Mouse (Mus musculus) neural tube, embryonic 13.5 days (tissue): ENCODE measurements around the gene Pdlim7. TPM values are rescaled to one million over a fixed set of nuclear protein-coding genes. Genes with fewer than 3 reads are reported as not detected.

Experiments
- ATAC-seq: fragments of 200-750 bp; cut with Nextera tagmentation; 2 replicates; pipeline ENCODE4 v1.8.0; 2017; ENCODE audit warnings: low read depth, mild to moderate bottlenecking, moderate TSS enrichment, moderate library complexity
- H3K27ac ChIP-seq: fragments of 300-500 bp; sonication (generic); replicated peaks from 2 replicates; pipeline ENCODE4 v1.5.1; 2015; ENCODE audit warnings: moderate library complexity, mild to moderate bottlenecking, inconsistent platforms
- H3K27me3 ChIP-seq: fragments of 300-500 bp; sonication (generic); 2 replicates; pipeline ENCODE4 v1.6.1; 2015; ENCODE audit warnings: mild to moderate bottlenecking, inconsistent platforms
- H3K36me3 ChIP-seq: fragments of 300-500 bp; sonication (generic); 2 replicates; pipeline ENCODE4 v1.6.1; 2015; ENCODE audit warnings: mild to moderate bottlenecking, inconsistent platforms
- H3K4me1 ChIP-seq: fragments of 300-500 bp; sonication (generic); replicated peaks from 2 replicates; pipeline ENCODE4 v1.6.1; 2015; ENCODE audit warnings: inconsistent platforms
- H3K4me2 ChIP-seq: fragments of 300-500 bp; sonication (generic); 2 replicates; pipeline ENCODE4 v1.6.1; 2015; ENCODE audit warnings: inconsistent platforms, mild to moderate bottlenecking, moderate library complexity
- H3K4me3 ChIP-seq: fragments of 300-500 bp; sonication (generic); 2 replicates; pipeline ENCODE4 v1.5.1; 2015; ENCODE audit warnings: mild to moderate bottlenecking, inconsistent platforms
- H3K9ac ChIP-seq: fragments of 300-500 bp; sonication (generic); 2 replicates; pipeline ENCODE4 v1.6.1; 2015; ENCODE audit warnings: moderate library complexity, mild to moderate bottlenecking, inconsistent platforms
- H3K9me3 ChIP-seq: fragments of 300-500 bp; sonication (generic); 2 replicates; pipeline ENCODE4 v1.6.1; 2016; ENCODE audit warnings: inconsistent platforms
- WGBS: fragments of 180-500 bp; shearing (Covaris S2); methylation state at CpG from one replicate; pipeline ENCODE4 v1.1.7; 2015; 5-methylcytosine and 5-hydroxymethylcytosine counted together
- polyA plus RNA-seq: library from polyadenylated mRNA; unstranded; fragments of >200 nt; fragmentation: Nextera tagmentation; extraction: Ambion mirVana; gene quantifications from 2 replicates; pipeline ENCODE4 v1.2.1, GENCODE M21; 2015

Pdlim7 gene
- polyA plus RNA-seq, 1 experiment from 2014 or later: 155 TPM

GRCm38 (mm10) chr13:55512379-55513031 is 971 bp downstream of the Pdlim7 start:
- Histone ChIP-seq H3K36me3 (peaks cover 31% of the 10 kb centered on the region), H3K4me1 (peaks cover 29% of the 10 kb centered on the region), H3K27ac (peak overlapping the region; percentile 67), H3K9me3 (no peaks in the 10 kb centered on the region), H3K27me3 (peaks cover 7% of the 10 kb centered on the region; the same call in 1 of the 2 replicates), H3K9ac (peak overlapping the region; percentile 86), H3K4me2 (peak overlapping the region; percentile 96), H3K4me3 (peak overlapping the region; percentile 72)
- 4% methylated on average over 25 of the region's 25 CpGs for WGBS
- peak; percentile 62 for ATAC-seq

DNA sequence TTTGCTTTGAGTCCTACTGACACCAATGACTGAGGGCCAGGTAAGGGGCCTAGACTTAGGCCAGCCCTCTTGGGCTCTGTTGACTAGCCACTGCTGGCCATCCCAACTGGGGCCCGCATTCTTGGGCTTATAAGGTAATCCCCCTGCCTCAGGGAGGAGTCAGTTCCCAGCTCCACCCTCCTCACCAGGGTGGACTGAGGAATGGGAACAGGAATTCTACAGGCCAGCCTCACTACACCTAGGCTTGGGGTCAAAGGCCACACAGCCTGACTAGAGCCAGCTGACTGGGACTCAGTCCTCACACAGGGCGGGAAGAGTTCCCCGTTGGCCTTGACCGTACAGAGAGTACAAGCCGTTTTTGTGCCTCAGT is 2.0 kb downstream of the Pdlim7 start:
- H3K36me3 ChIP-seq: peaks cover 41% of the 10 kb centered on the region
- H3K9me3 ChIP-seq: no peaks in the 10 kb centered on the region
- peaks cover 29% of the 10 kb centered on the region for H3K4me1 ChIP-seq
- H3K4me3 ChIP-seq: peak overlapping the region; percentile 72
- H3K27ac ChIP-seq: peak overlapping the region; percentile 83
- peak overlapping the region; percentile 96 for H3K4me2 ChIP-seq
- WGBS: 45% methylated on average over 5 of the region's 5 CpGs
- peak overlapping the region; percentile 86 for H3K9ac ChIP-seq
- peaks cover 7% of the 10 kb centered on the region; the same call in 1 of the 2 replicates for H3K27me3 ChIP-seq
- ATAC-seq: no peak

- Histone ChIP-seq H3K4me3 (peak overlapping the region; percentile 72), H3K9me3 (no peaks in the 10 kb centered on the region), H3K36me3 (peaks cover 47% of the 10 kb centered on the region), H3K27me3 (peaks cover 7% of the 10 kb centered on the region; the same call in 1 of the 2 replicates), H3K4me2 (peak overlapping the region; percentile 96), H3K9ac (peak overlapping the region; percentile 86), H3K27ac (peak overlapping the region; percentile 83), H3K4me1 (peaks cover 29% of the 10 kb centered on the region)
- ATAC-seq: peak; percentile 45
- 13% methylated on average over 6 of the region's 6 CpGs for WGBS
Measured at GRCm38 (mm10) chr13:55510668-55511491, 2.6 kb downstream of the Pdlim7 start.

GRCm38 (mm10) chr13:55510332-55510667 is 3.2 kb downstream of the Pdlim7 start:
- 0 out of 2 replicates have a peak overlapping the region, but pooled peaks have one; percentile 36 for H3K9ac ChIP-seq
- H3K36me3 ChIP-seq: peaks cover 53% of the 10 kb centered on the region
- H3K4me3 ChIP-seq: 0 out of 2 replicates have a peak overlapping the region, but pooled peaks have one; percentile 72
- H3K4me1 ChIP-seq: peaks cover 29% of the 10 kb centered on the region
- no peaks in the 10 kb centered on the region for H3K9me3 ChIP-seq
- peak overlapping the region; percentile 83 for H3K27ac ChIP-seq
- ATAC-seq: no peak
- H3K27me3 ChIP-seq: peaks cover 7% of the 10 kb centered on the region; the same call in 1 of the 2 replicates
- peak overlapping the region; percentile 96 for H3K4me2 ChIP-seq
- 24% methylated on average over 3 of the region's 3 CpGs for WGBS

DNA sequence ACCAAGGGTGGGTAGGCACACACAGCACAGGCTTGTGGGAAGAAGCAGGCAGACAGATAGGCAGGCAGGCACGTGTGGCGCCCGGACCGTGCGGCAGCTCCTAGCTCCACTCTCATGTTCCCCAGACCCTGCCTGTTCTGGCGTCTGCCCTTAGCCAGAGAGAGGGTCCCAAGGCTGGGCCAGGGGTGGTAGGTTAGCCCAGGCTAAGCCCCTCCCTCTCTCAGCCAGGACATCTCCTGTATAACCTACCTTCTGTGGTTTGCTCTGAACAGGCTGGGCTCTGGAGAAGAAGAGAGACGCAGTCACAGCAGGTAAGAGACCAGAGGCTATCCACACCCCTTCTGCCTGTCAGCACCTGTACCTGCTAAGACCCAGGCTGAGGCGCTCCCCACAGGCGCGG is 4.9 kb downstream of the Pdlim7 start:
- no peak for ATAC-seq
- H3K9ac ChIP-seq: no peak overlapping the region
- H3K4me3 ChIP-seq: no peak overlapping the region
- no peak overlapping the region for H3K27ac ChIP-seq
- peaks cover 70% of the 10 kb centered on the region for H3K36me3 ChIP-seq
- WGBS: 86% methylated on average over 10 of the region's 10 CpGs
- no peak overlapping the region for H3K4me2 ChIP-seq
- H3K9me3 ChIP-seq: no peaks in the 10 kb centered on the region
- peaks cover 29% of the 10 kb centered on the region for H3K4me1 ChIP-seq
- H3K27me3 ChIP-seq: no peaks in the 10 kb centered on the region

GRCm38 (mm10) chr13:55507877-55508276 is 5.6 kb downstream of the Pdlim7 start:
- Histone ChIP-seq H3K4me2 (no peak overlapping the region), H3K4me1 (peaks cover 29% of the 10 kb centered on the region), H3K27ac (no peak overlapping the region), H3K4me3 (no peak overlapping the region), H3K36me3 (peaks cover 77% of the 10 kb centered on the region), H3K9ac (0 out of 2 replicates have a peak overlapping the region, but pooled peaks have one; percentile 26), H3K27me3 (no peaks in the 10 kb centered on the region), H3K9me3 (no peaks in the 10 kb centered on the region)
- no peak for ATAC-seq
- whole genome bisulfite sequencing: 65% methylated on average over 11 of the region's 11 CpGs

DNA sequence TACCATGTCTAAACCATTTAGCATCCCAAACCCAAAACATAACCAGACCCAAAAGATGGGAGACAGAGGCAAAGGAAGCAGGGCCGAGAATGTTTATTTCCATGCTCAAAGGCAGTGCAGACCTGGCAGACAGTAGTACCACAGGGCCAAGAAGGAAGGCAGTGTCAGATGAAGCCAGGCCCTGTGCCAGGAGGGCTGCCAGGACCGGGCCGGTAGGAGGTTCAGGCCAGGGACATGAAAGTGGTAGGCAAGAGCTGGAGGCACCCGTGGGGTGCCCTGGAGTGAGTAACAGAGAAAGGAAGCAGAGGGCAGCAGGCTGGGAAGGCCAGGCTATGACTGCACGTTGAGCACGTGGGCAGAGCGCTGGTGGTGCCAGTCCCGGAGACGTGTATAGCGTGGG is 6.8 kb downstream of the Pdlim7 start:
- Histone ChIP-seq H3K27me3 (no peaks in the 10 kb centered on the region), H3K27ac (no peak overlapping the region), H3K4me3 (no peak overlapping the region), H3K9ac (no peak overlapping the region), H3K4me2 (no peak overlapping the region), H3K36me3 (peaks cover 89% of the 10 kb centered on the region), H3K9me3 (no peaks in the 10 kb centered on the region), H3K4me1 (peaks cover 20% of the 10 kb centered on the region)
- 91% methylated on average over 10 of the region's 10 CpGs for WGBS
- ATAC-seq: no peak

DNA sequence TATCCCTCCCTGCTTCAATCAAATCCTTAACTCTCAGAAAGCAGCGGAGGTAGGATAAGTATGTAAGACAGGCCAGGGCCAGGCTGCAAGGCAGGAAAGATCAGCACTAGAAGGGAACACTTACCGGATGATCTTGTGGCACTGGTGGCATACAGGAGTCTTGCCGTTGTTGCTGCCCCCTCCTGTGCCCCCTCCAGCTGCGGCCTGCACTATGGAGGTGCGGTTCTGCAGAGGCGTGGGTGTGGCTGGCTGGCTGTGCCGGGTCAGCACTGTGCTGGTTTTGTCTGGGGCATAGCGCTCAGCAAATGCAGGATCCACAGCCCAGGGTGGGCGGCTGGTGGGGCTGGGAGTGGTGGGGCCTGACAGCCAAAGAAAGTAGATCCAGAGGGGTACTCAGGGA is 7.7 kb downstream of the Pdlim7 start:
- Histone ChIP-seq H3K9ac (no peak overlapping the region), H3K4me3 (no peak overlapping the region), H3K27me3 (no peaks in the 10 kb centered on the region), H3K9me3 (no peaks in the 10 kb centered on the region), H3K4me1 (peaks cover 11% of the 10 kb centered on the region), H3K4me2 (no peak overlapping the region), H3K27ac (no peak overlapping the region), H3K36me3 (peaks cover 94% of the 10 kb centered on the region)
- 93% methylated on average over 9 of the region's 9 CpGs for WGBS
- no peak for ATAC-seq

- no peaks in the 10 kb centered on the region for H3K9me3 ChIP-seq
- H3K27me3 ChIP-seq: no peaks in the 10 kb centered on the region
- no peak overlapping the region for H3K27ac ChIP-seq
- no peak for ATAC-seq
- WGBS: 83% methylated on average over 5 of the region's 5 CpGs
- H3K36me3 ChIP-seq: peaks cover 92% of the 10 kb centered on the region
- H3K4me1 ChIP-seq: no peaks in the 10 kb centered on the region
- H3K9ac ChIP-seq: no peak overlapping the region
- no peak overlapping the region for H3K4me3 ChIP-seq
- no peak overlapping the region for H3K4me2 ChIP-seq
Measured at GRCm38 (mm10) chr13:55504390-55504789, 9.1 kb downstream of the Pdlim7 start.

DNA sequence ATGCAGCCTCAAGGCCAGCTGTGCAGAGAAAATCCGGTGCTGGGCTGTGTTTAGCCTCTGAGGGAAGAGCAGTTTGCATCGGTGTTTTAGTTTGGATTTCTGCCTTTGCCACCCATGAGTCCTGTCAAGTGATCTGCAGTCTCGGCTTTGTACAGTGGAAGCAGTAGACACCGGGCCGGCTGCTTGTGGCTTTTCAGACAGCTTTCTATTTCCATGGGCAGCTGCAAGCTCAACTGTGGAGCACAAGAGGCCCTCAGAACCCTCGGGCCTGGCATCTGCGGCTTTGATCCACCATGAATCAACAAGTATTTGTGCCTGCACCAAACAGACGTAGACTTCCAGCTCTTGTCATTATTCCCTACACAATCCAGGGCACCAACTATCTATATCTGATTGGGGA is 11.1 kb downstream of the Pdlim7 start:
- WGBS: 86% methylated on average over 8 of the region's 8 CpGs
- Histone ChIP-seq H3K36me3 (peaks cover 86% of the 10 kb centered on the region), H3K4me1 (peaks cover 7% of the 10 kb centered on the region; the same call in 1 of the 2 replicates), H3K4me3 (no peak overlapping the region), H3K9ac (no peak overlapping the region), H3K4me2 (no peak overlapping the region), H3K27me3 (no peaks in the 10 kb centered on the region), H3K27ac (no peak overlapping the region), H3K9me3 (no peaks in the 10 kb centered on the region)
- ATAC-seq: no peak

DNA sequence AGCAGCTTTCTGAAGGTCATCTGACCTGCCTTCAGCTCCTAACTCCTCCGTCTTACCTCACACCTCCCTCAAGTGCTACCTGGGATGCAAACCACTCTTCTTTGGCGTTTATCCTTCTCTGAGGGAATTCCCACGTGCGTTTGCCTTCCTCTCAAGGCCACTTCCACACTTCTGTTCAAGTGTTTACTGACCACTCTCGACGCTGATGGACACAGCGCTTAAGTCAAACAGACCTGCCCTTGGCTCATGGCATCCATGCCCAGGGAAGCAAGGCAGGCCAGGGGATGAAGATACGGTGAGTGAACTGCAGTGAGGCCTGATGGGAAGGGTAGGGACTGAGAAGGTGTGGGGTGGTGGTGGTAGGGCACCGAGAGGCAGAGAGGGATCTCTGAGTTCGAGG is 12.9 kb downstream of the Pdlim7 start:
- Histone ChIP-seq H3K27ac (no peak overlapping the region), H3K4me2 (no peak overlapping the region), H3K36me3 (peaks cover 68% of the 10 kb centered on the region), H3K9me3 (no peaks in the 10 kb centered on the region), H3K4me3 (no peak overlapping the region), H3K27me3 (no peaks in the 10 kb centered on the region), H3K9ac (no peak overlapping the region), H3K4me1 (peaks cover 19% of the 10 kb centered on the region)
- 86% methylated on average over 10 of the region's 10 CpGs for WGBS
- no peak for ATAC-seq

GRCm38 (mm10) chr13:55498906-55499305 is 14.6 kb downstream of the Pdlim7 start:
- Histone ChIP-seq H3K9me3 (no peaks in the 10 kb centered on the region), H3K27me3 (no peaks in the 10 kb centered on the region), H3K4me1 (peaks cover 34% of the 10 kb centered on the region), H3K4me3 (no peak overlapping the region), H3K27ac (no peak overlapping the region), H3K36me3 (peaks cover 51% of the 10 kb centered on the region), H3K4me2 (no peak overlapping the region), H3K9ac (no peak overlapping the region)
- WGBS: 57% methylated on average over 11 of the region's 11 CpGs
- ATAC-seq: no peak
